Mouse (Mus musculus): ENCODE measurements around the gene Ddc.

The Ddc gene

DNA sequence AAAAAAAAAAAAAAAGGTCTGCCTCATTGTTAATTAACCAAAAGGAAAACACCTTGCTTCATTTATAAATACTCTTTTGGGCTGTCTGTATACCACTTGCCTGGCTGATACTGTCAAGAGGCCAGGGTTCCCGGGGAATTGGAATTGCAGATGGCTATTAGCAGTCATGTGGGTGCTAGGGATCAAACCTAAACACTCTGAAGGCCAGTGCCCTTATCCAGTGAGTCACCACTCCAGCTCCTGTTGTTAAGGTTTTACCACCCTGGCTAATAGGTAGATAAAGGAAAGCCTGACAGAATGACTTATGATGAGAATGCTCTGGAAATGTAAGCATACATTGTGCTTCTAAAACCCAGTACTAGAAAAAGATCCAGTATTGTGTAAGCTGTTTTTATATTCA, 103.3 kb downstream of the Ddc start:
- DNase-seq (ENCODE audit: low spot score in 2 of 2) = no peak

DNA sequence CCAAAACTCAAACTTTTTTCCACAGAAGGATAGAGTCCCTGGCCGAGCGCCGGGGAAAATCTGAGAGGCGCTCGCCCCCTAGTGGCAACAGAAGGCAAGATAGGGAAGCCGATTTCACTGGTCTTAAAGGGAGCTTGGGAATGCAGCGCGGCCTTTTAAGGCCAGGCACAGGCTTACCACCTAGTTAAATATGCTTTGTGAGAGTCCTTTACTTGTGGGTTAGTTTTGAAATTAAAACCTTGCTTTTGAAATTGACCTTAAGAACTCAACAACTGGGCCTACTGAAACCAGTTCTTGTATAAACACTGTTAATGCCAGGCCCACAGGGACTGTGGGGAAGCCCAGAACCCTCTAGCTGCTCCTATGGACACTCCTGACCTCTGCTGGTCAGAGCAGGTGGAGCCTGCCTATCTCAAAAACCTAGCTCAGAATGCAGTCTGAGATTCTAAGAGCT, 109.4 kb downstream of the Ddc start:
- peak; percentile 53 to 70 for DNase-seq (ENCODE audit: low spot score in 2 of 2)

DNA sequence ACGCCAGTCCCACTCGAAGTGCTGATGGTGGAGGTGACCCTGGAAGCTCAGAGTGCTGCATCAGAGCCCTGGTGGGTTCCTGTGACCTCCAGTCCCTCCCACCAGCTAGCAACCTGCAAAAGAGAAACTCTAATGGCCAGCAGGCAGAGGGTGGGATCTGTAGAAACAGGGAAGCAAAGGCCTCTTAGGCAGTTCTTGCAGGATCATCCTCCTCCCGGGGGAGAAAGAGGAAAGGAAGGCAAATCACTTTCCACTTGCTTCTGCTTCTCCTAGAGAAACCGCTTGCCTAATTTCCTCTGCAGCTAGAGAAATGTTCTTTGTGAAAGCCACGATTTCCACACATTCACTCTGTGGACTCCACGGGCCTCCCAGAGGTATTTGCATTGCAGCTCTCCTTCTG, 112.5 kb downstream of the Ddc start:
- DNase-seq (ENCODE audit: low spot score in 2 of 2) = no peak

DNA sequence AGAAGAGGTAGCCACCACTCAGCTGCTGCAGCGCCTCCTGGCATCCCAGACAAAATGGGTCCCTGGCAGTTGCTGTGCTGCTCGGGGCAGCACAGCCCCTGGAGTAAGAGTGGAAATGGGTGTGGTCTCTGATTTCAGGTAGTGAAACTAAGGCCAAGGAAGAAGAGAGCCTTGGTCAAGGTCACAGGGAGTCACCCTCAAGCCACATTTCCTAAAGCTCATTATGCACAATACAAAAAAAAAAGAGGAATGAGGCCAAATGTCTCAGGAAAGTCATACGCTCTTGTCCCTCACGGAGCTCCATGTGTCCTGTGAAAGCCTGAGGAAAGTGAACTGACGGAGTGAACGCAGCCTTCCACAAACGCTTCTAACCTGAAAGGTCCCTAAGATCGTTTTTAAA, 116.2 kb downstream of the Ddc start:
- DNase-seq (ENCODE audit: low spot score in 2 of 2) = no peak

DNA sequence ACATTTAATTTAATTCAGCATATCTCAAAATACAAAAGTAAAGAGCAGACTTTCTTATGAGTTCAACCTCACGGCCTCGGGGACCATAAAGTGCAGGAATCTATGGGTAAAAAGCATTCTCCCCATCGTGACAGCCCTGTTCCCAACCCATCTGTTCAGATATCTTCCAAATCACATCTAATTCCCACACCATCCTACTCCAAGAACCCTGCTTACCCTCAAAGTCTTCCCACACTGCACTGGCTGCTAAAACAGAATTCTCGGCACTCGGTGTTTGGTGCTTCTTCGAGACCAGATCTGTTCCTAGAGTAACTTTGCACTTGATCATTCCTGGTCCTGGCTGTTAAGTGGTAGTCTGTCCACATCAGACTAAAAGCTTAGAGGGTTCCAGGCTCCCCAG, 119.6 kb downstream of the Ddc start:
- DNase-seq (ENCODE audit: low spot score in 2 of 2) = no peak

DNA sequence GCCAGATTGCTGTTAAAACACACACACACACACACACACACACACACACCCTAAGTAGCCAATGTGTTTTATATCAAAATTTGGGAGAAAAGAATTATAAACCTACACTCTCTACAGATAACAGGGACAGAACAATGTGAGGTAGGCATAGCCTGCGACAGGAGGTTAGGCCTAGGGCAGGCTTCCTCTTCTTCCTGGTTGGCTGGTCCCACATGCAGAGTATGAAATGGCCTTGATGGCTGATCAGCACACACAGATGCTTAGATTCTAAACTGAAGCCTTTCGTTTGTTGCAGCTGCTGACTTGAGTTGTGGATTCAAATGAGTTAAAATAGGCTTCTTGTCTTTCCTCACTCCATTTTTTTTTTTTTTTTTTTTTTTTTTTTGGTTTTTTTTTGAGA, 120.1 kb downstream of the Ddc start:
- DNase-seq (ENCODE audit: low spot score in 2 of 2) = no peak

DNA sequence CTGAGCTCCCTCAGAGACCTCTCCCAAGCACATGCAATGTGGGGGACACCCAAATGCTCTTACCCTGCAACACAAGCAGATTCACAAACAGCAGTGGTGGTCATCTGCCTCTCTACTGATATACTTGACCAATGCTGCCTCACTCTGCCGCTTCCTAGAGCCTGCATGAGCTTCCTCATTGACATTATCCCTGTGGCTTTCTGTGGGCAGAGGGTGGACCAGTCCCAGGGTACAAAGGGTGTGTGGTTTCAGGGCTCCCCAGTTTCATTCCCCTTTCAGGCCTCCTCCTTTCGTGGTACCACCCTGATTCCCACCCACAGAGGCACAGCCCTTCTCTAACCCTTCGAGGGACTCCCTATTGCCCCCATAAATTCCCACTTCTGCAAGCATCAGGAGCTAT, 120.7 kb downstream of the Ddc start:
- no peak for DNase-seq (ENCODE audit: low spot score in 2 of 2)

DNA sequence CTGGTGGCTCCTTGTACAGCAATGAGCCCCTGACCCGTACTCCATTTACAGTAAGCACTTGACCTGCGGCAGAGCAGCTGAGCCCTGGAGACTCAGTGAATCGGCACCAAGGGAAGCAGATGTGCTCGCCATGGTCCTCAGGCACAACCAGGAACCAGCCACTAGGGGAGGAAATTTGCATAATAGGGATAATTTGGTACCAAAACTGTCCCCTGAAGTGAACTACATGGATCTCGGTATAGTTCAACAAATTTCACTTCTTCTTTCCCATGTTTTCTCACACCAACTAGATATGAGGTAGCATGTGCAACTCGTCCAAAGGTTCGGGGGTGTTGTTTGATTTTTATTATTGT, 121.1 kb downstream of the Ddc start:
- peak in 1 of 2 experiments; percentile 36 for DNase-seq (ENCODE audit: low spot score in 2 of 2)

DNA sequence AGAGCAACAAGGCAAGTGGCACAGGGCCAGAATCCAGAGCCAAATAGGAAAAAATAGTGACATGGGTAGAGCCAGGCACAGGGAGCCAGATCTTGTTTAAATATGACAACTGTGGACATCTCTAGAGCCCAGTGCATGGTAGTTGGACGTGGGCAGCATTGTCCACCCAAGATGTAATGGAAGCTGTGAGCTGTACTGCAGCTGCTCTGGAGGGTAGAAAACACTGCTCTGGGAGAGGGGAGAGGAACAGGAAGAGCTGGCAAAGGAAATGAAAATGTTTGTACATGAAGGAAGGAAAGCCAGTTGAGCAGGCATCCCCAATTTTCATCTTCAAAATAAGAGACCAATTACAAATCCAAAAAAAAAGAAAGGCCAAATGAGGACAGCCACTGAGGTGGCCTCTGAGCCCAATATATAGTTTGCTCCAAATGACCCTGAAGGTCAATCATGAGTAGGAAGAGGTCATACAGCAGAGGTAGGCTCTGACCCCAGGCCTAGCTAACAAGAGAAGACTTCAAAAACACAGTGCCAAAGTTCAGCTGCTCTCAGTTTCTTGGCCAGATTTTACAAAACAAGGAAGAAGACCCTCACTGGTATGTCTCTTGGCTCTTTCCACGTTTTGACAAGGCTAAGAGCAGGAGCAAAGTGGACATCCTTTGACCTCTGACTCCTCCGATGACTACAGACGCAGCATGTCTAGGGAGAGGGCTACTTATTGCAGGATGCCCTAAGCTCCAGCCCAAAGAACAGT, 121.7 kb downstream of the Ddc start:
- DNase-seq (ENCODE audit: low spot score in 2 of 2) = no peak

DNA sequence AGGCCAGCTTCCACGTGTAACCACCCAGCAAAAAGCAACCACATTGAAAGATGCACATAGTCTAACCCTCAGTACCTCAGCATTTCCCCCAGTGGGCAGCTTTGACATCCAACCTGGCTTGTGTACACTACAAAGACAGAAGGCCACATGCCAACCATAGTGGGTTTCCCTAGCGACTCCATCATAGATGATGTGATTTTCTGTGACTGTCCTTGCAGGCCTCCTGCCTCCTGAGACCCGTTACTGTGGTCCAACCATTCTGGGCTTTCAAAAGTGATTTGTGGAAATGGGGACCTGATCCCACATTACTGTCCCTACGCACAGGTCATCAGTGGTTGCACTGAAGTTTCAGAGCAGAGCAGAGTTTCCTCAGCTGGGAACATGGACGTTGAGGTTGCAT, 123.1 kb downstream of the Ddc start:
- DNase-seq (ENCODE audit: low spot score in 2 of 2) = no peak

DNA sequence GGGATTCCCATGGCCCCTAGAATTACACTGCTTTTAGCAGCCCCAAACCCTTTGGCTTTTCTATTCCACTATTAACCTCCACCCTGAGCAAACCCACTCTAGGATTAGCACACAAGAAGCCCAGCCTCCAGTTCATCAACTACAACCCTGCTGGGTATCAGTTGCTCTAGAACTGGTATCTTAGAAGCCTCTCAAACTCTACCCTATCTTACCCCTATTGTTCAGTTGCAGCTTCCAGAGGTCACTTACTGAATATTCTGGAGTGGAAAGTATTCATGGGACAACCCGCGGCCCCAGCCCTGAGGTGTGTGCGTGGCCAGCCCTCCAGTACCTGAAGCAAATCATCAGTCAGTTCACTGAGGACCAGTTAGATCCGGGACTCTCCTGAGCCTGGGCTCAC, 123.6 kb downstream of the Ddc start:
- DNase-seq (ENCODE audit: low spot score in 2 of 2) = no peak

DNA sequence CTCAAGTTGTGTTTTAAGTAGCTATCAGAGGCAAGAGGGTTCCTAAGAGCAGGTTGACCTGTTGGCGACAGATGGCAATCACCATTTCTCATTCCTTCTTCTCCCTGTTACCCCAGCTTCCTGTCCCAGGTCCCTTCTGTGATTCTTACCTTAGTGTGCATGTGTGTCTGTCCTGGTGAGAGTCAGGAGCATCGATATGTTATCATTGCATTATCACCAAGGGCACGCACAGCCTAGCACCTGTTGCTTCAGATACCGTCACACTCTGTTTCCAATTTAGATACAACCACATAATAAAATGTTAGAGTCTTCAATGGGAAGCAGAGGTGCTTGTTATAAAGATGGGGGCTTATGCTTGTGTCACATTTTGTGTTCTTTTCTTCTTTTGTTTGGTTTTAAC, 125.7 kb downstream of the Ddc start:
- no peak for DNase-seq (ENCODE audit: low spot score in 2 of 2)

DNA sequence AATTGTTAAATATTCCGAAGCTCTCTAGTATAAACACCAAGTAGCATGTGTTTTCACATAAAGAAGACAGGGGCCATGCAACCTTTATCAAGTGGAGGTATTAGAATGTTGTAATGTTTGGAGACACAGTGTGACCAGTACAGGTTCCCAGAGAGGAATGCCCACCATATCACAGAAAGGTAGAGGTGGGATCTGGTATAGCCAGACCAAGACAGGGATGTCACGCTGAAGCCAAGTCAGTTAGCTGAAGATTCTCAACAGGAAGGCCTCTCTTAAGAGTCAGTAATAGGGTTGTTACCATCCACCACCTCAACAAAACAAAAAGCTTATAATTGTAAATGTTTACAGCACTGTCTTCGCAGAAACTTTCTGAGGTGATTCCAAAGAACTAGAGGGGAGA, 127.3 kb downstream of the Ddc start:
- DNase-seq (ENCODE audit: low spot score in 2 of 2) = no peak

DNA sequence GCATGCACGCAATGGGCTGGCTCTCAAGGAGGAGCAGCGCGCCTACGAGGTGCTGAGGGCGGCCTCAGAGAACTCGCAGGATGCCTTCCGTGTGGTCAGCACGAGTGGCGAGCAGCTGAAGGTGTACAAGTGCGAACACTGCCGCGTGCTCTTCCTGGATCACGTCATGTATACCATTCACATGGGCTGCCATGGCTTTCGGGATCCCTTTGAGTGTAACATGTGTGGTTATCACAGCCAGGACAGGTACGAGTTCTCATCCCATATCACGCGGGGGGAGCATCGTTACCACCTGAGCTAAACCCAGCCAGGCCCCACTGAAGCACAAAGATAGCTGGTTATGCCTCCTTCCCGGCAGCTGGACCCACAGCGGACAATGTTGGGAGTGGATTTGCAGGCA, 128.7 kb downstream of the Ddc start:
- no peak for DNase-seq (ENCODE audit: low spot score in 2 of 2)

DNA sequence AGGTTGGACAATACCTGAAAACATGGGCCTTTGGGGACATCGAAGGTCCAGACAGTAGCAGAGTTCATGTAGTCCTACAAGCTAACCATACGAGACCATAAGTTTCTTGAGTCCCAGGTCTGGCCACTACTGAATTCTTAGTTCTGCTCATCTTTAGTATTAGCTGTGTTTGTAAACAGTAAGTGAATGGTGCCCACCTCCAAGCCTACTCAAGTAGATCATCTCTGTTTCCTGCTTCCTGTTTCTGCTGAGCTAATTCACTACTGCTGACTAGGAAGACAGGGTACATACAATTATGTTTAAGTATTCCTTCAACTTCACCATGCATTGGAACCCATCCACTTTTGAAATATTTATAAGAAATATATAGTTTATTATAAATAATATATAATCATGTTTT, 129.9 kb downstream of the Ddc start:
- no peak for DNase-seq (ENCODE audit: low spot score in 2 of 2)

DNA sequence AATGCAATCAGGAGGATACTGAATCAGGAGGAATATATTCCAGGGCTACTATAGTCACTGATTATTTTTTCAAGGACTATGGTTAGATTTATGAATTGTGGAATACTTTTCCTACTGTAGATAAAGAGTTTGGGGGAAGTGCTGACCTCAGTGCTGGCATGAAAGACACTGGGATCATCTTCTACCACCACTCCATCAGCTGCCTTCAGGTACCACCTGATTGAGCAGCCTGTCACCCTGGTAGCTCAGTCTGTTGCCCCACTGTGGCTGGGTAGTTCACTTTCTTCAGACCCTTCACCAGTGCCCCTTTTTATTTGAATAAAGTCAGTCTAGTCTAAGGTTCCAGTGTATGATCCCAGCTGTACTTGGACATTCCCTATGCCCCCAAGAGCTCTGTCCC, 131.2 kb downstream of the Ddc start:
- no peak for DNase-seq (ENCODE audit: low spot score in 2 of 2)

DNA sequence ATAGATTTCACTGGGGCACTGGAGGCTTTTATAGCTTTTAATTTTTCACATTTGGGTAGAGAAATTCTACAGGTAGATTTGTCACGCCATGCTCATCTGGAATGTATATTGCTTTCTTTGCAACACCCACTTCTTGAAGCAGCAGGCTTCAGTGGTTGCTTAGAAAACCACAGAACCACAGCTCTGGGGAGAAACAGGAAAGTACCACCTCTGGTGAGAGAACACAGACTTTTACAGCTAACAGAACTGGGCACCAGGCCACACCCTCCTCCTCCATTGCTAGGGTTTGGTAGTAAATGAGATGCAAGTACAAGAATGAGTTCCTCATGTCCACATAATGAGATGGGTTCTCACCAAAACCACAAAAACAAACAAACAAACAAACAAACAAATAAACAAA, 131.8 kb downstream of the Ddc start:
- peak in 1 of 2 experiments; percentile 33 for DNase-seq (ENCODE audit: low spot score in 2 of 2)

DNA sequence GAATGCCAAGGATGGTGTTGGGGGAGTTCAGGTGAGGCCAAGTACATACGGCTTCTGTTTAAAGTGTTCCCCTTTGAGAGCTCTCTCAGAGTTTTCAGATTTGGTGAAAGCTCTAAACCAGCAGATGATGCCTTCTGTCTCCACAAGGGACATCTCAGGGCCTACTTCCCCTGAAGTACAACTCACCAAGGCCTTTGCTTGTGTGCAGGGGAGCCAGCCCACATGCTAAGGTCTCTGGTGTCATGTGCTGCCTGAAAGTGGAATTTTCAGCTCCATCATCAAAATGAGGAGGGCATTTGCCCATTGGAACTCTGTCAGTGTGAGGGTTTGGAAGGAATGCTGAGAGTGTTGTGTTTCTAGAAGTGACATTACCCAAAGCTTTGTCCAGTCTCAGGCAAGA, 132.5 kb downstream of the Ddc start:
- no peak for DNase-seq (ENCODE audit: low spot score in 2 of 2)

Data from spleen, postnatal 14 days (tissue).